Mouse (Mus musculus): ENCODE data around the gene Mex3d. TPM values are rescaled to one million over a fixed set of nuclear protein-coding genes. Genes with fewer than 3 reads are reported as not detected.
A peak's percentile ranks its signal among the peaks of the same experiment; 100 is the strongest.

Mex3d gene
- polyA plus RNA-seq, 1 experiment, result 13.4 TPM

- no peaks in the 10 kb centered on the region for H3K4me1 ChIP-seq (ENCODE audit: control insufficient read depth, insufficient read depth, insufficient read length)
- no peak overlapping the region for H3K27ac ChIP-seq (ENCODE audit: insufficient read depth, low read length)
- peaks cover 86% of the 10 kb centered on the region for H3K36me3 ChIP-seq (ENCODE audit: control insufficient read depth, insufficient read depth, low read length)
- no peak for DNase-seq (ENCODE audit: low read depth in 1 of 2, low spot score in 2 of 2)
- H3K4me3 ChIP-seq (ENCODE audit: extremely low read depth, insufficient read depth, insufficient read length), result no peak overlapping the region
- TF ChIP-seq POLR2A (IDR thresholded peaks at IDR 0.05; ENCODE audit: low read depth, low read length) (no peak), CTCF (IDR thresholded peaks at IDR 0.05; ENCODE audit: extremely low read depth, insufficient read depth, insufficient read length, insufficient replicate concordance) (no peak)
- 96% methylated on average over 10 of the region's 10 CpGs for WGBS
- H3K27me3 ChIP-seq (ENCODE audit: control insufficient read depth, insufficient read depth, low read length), result no peaks in the 10 kb centered on the region
Observed at GRCm38 (mm10) chr10:80417371-80417770, 29.9 kb upstream of the Mex3d start.

GRCm38 (mm10) chr10:80415566-80415965 lies 28.1 kb upstream of the Mex3d start:
- WGBS, result 96% methylated on average over 7 of the region's 7 CpGs
- no peak overlapping the region for H3K4me3 ChIP-seq (ENCODE audit: extremely low read depth, insufficient read depth, insufficient read length)
- DNase-seq (ENCODE audit: low read depth in 1 of 2, low spot score in 2 of 2), result no peak
- H3K27me3 ChIP-seq (ENCODE audit: control insufficient read depth, insufficient read depth, low read length), result no peaks in the 10 kb centered on the region
- no peak overlapping the region for H3K27ac ChIP-seq (ENCODE audit: insufficient read depth, low read length)
- TF ChIP-seq POLR2A (IDR thresholded peaks at IDR 0.05; ENCODE audit: low read depth, low read length) (no peak), CTCF (IDR thresholded peaks at IDR 0.05; ENCODE audit: extremely low read depth, insufficient read depth, insufficient read length, insufficient replicate concordance) (no peak)
- no peaks in the 10 kb centered on the region for H3K4me1 ChIP-seq (ENCODE audit: control insufficient read depth, insufficient read depth, insufficient read length)
- peaks cover 89% of the 10 kb centered on the region for H3K36me3 ChIP-seq (ENCODE audit: control insufficient read depth, insufficient read depth, low read length)

DNA sequence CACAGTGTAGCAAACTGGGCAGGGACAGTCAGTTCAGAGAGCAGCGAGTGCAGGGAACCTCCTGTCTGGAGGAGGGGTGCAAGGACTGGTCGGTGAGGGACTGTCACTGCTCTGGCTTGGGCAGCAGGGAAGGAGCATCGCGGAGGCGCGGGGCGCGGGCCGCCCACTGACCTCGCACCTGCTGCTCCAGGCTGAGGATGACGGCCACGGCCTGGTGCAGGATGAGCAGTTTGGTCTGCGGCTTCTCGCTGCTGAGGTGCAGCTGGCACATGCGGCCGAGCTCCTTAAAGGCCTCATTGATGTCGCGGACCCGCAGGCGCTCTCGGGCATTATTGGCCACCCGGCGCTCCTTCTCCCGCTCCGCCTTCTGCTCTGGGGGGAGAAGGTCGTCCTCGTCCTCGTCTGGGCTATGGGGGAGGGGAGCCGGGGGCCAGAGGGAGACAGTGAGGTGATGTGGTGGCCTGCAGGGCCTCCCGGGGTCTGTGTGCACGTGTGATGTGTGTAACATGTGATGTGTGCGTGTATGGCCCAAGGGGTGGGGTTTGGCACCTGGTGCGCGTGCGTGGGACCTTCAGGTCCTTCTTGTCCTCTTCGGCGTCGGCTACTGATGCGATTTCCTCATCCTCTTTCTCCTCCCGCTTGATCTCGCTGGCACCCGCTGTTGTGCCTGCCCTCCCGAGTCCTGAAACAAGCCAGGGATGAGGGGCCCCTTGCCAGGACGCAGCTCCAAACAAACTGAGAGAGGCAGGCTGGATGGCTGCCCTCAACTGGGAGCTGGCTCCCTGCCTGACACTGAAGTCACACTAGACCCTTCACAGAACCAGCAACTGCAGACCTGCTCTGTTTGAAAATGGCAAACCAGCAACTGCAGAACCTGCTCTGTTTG lies 25.4 kb upstream of the Mex3d start:
- no peak overlapping the region for H3K4me3 ChIP-seq (ENCODE audit: extremely low read depth, insufficient read depth, insufficient read length)
- no peak for DNase-seq (ENCODE audit: low read depth in 1 of 2, low spot score in 2 of 2)
- no peak overlapping the region for H3K27ac ChIP-seq (ENCODE audit: insufficient read depth, low read length)
- no peaks in the 10 kb centered on the region for H3K27me3 ChIP-seq (ENCODE audit: control insufficient read depth, insufficient read depth, low read length)
- TF ChIP-seq CTCF (IDR thresholded peaks at IDR 0.05; ENCODE audit: extremely low read depth, insufficient read depth, insufficient read length, insufficient replicate concordance) (no peak), POLR2A (IDR thresholded peaks at IDR 0.05; ENCODE audit: low read depth, low read length) (no peak)
- H3K4me1 ChIP-seq (ENCODE audit: control insufficient read depth, insufficient read depth, insufficient read length), result no peaks in the 10 kb centered on the region
- H3K36me3 ChIP-seq (ENCODE audit: control insufficient read depth, insufficient read depth, low read length), result peaks cover 73% of the 10 kb centered on the region
- 91% methylated on average over 44 of the region's 44 CpGs for WGBS

DNA sequence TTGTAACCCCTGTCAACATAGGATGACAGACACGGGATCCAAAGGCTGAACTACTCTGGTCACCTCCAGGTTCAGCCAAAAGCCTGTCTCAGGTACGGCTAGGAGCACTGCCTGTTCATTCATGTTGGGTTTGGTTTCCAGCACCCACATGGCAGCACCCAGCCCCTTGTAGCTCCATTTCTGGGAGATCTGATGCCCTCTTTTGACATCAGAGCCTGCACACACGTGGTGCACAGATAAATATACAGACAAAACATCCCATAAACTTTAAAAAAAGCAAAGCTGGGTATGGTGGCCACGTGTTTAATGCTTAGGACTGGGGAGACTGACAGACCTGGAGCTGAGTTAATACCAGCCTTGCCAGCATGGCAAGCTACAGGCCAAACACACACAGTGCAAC lies 20.5 kb upstream of the Mex3d start:
- no peaks in the 10 kb centered on the region for H3K27me3 ChIP-seq (ENCODE audit: control insufficient read depth, insufficient read depth, low read length)
- H3K4me3 ChIP-seq (ENCODE audit: extremely low read depth, insufficient read depth, insufficient read length), result no peak overlapping the region
- WGBS, result 38% methylated on average over 4 of the region's 4 CpGs
- peaks cover 5% of the 10 kb centered on the region; the same call in 1 of the 2 replicates for H3K4me1 ChIP-seq (ENCODE audit: control insufficient read depth, insufficient read depth, insufficient read length)
- H3K27ac ChIP-seq (ENCODE audit: insufficient read depth, low read length), result no peak overlapping the region
- no peak for TF ChIP-seq CTCF (IDR thresholded peaks at IDR 0.05; ENCODE audit: extremely low read depth, insufficient read depth, insufficient read length, insufficient replicate concordance)
- no peak for TF ChIP-seq POLR2A (IDR thresholded peaks at IDR 0.05; ENCODE audit: low read depth, low read length)
- DNase-seq (ENCODE audit: low read depth in 1 of 2, low spot score in 2 of 2), result no peak
- peaks cover 30% of the 10 kb centered on the region for H3K36me3 ChIP-seq (ENCODE audit: control insufficient read depth, insufficient read depth, low read length)

GRCm38 (mm10) chr10:80406684-80407501 lies 19.4 kb upstream of the Mex3d start, which contains the start of gene Uqcr11:
Gene Uqcr11, minus strand, starts transcription at chr10:80406830.
- peaks cover 5% of the 10 kb centered on the region; the same call in 1 of the 2 replicates for H3K4me1 ChIP-seq (ENCODE audit: control insufficient read depth, insufficient read depth, insufficient read length)
- H3K36me3 ChIP-seq (ENCODE audit: control insufficient read depth, insufficient read depth, low read length), result peaks cover 25% of the 10 kb centered on the region
- H3K27me3 ChIP-seq (ENCODE audit: control insufficient read depth, insufficient read depth, low read length), result no peaks in the 10 kb centered on the region
- under 1% methylated on average over 27 of the region's 27 CpGs for WGBS
- peak within 1 kb of the TSS; percentile 59 for H3K27ac ChIP-seq (ENCODE audit: insufficient read depth, low read length)
- H3K4me3 ChIP-seq (ENCODE audit: extremely low read depth, insufficient read depth, insufficient read length), result peak within 1 kb of the TSS; percentile 72
- peak; percentile 48; the same call in 1 of the 2 replicates for TF ChIP-seq POLR2A (IDR thresholded peaks at IDR 0.05; ENCODE audit: low read depth, low read length)
- no peak for TF ChIP-seq CTCF (IDR thresholded peaks at IDR 0.05; ENCODE audit: extremely low read depth, insufficient read depth, insufficient read length, insufficient replicate concordance)
- peak; percentile 76 to 89 for DNase-seq (ENCODE audit: low read depth in 1 of 2, low spot score in 2 of 2)

DNA sequence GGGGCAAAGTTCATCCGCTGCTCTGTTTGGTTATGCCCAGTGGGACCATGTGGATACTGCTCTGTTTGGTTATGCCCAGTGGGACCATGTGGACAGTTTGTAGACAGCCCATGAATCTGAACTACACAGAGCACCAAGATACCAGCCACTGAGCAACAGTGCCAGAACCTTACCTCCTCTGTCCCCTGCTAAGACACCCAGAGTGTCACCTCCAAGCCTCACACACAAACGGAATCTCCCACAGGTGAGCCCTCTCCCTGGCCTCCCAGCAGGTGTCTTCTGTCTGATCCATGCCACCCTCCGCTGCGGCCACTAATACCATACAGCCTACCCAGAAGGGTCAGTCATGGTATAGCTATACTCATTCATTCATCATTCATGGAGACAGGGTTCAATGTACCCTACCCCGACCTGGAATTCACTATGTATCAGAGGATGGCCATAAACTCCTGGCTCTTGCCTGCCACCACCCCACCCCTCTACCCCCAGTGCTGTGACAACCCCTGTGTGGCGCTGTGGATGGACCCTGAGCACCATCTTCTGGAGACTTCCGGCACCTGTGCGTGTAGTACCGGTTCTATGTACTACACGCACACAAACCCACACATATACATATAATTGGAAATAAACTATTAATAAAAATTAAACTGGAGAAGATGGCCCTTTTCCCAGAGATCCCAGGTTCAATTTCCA lies 18.2 kb upstream of the Mex3d start:
- Histone ChIP-seq H3K4me3 (ENCODE audit: extremely low read depth, insufficient read depth, insufficient read length) (peak overlapping the region; percentile 72), H3K36me3 (ENCODE audit: control insufficient read depth, insufficient read depth, low read length) (peaks cover 14% of the 10 kb centered on the region), H3K27me3 (ENCODE audit: control insufficient read depth, insufficient read depth, low read length) (no peaks in the 10 kb centered on the region), H3K4me1 (ENCODE audit: control insufficient read depth, insufficient read depth, insufficient read length) (peaks cover 6% of the 10 kb centered on the region; the same call in 1 of the 2 replicates), H3K27ac (ENCODE audit: insufficient read depth, low read length) (no peak overlapping the region)
- TF ChIP-seq POLR2A (IDR thresholded peaks at IDR 0.05; ENCODE audit: low read depth, low read length) (no peak), CTCF (IDR thresholded peaks at IDR 0.05; ENCODE audit: extremely low read depth, insufficient read depth, insufficient read length, insufficient replicate concordance) (peak; percentile 25; the same call in 1 of the 2 replicates)
- no peak for DNase-seq (ENCODE audit: low read depth in 1 of 2, low spot score in 2 of 2)
- WGBS, result 44% methylated on average over 10 of the region's 10 CpGs
